Mouse (Mus musculus): ENCODE measurements around the gene Edf1.

- TF ChIP-seq CTCF (conservative IDR thresholded peaks at IDR 0.05; ENCODE audit: low read length) (no peak), NANOG (IDR thresholded peaks at IDR 0.05; ENCODE audit: borderline replicate concordance, low read length) (no peak), POU5F1 (IDR thresholded peaks at IDR 0.05; ENCODE audit: borderline replicate concordance, low read length) (no peak)
These were observed 20.5 kb downstream of the Edf1 start for GRCm38 (mm10) chr2:25577951-25578795.
